ENCODE assay signal across 9 mouse cellular contexts in genomic region chr10:14056584-14057451, GRCm38 (mm10).
A peak's percentile ranks its signal among the peaks of the same experiment; 100 is the strongest.
DNase-seq lines count a peak whose midpoint lies in the region; ATAC-seq and TF ChIP-seq lines count a peak whose summit lies in the region.
"Had no signal": no experiment of that assay in that cellular context is flagged by ENCODE, and none has a peak within 500 bp of the region (broad histone marks: within the 10 kb centered on the region; RNA-seq: fewer than 3 reads in every experiment).

No protein-coding gene starts in this region.

- 70% methylated on average over 8 of the region's 8 CpGs for WGBS in spleen, adult 2 months
- 17% methylated on average over 8 of the region's 8 CpGs for WGBS in hindbrain, embryonic 15.5 days
- WGBS in lung, postnatal 0 days: 46% methylated on average over 8 of the region's 8 CpGs

- no peak overlapping the region for H3K4me2 ChIP-seq in hindbrain, embryonic 15.5 days
- no peak overlapping the region for H3K4me2 ChIP-seq in lung, postnatal 0 days (replicated peaks; ENCODE audit: low read depth, low read length)
- H3K4me2 ChIP-seq: limb, embryonic 13.5 days had no signal

- peak overlapping the region; percentile 73 for H3K27ac ChIP-seq in spleen, adult 2 months (ENCODE audit: insufficient read depth, low read length)
- H3K27ac ChIP-seq in hindbrain, embryonic 15.5 days (replicated peaks): peak overlapping the region; percentile 27; the same call in 1 of the 2 replicates
- no peak overlapping the region for H3K27ac ChIP-seq in lung, postnatal 0 days (ENCODE audit: low read length)
- H3K27ac ChIP-seq: limb, embryonic 13.5 days had no signal

- no peak for TF ChIP-seq EP300 in lung, postnatal 0 days (IDR thresholded peaks at IDR 0.05)

- DNase-seq in spleen, adult 2 months (ENCODE audit: low read depth in 1 of 2, low spot score in 2 of 2): no peak
- DNase-seq in spleen, postnatal 10 days (ENCODE audit: low spot score in 2 of 2): no peak
- DNase-seq in cerebellum, adult 9-10 months: peak; percentile 88
- DNase-seq in gastrocnemius, postnatal 10 days: peak; percentile 76
- DNase-seq in lung, postnatal 0 days (ENCODE audit: low spot score): peak; percentile 45
- peak; percentile 72 for DNase-seq in ovary, postnatal 36 days (ENCODE audit: low spot score)
- DNase-seq in spleen, postnatal 14 days (ENCODE audit: low spot score in 2 of 2): no peak

- H3K36me3 ChIP-seq in spleen, adult 2 months (ENCODE audit: control insufficient read depth, insufficient read depth, low read length): no peaks in the 10 kb centered on the region
- H3K36me3 ChIP-seq in hindbrain, embryonic 15.5 days: no peaks in the 10 kb centered on the region
- no peaks in the 10 kb centered on the region for H3K36me3 ChIP-seq in lung, postnatal 0 days (ENCODE audit: insufficient read depth, low read length)
- H3K36me3 ChIP-seq: limb, embryonic 13.5 days had no signal

- peak; percentile 88 for ATAC-seq in hindbrain, embryonic 15.5 days (ENCODE audit: low FRiP score, low read depth)
- peak; percentile 72 for ATAC-seq in lung, postnatal 0 days

- no peaks in the 10 kb centered on the region for H3K27me3 ChIP-seq in spleen, adult 2 months (ENCODE audit: control insufficient read depth, insufficient read depth, low read length)
- no peaks in the 10 kb centered on the region for H3K27me3 ChIP-seq in hindbrain, embryonic 15.5 days
- no peaks in the 10 kb centered on the region for H3K27me3 ChIP-seq in lung, postnatal 0 days (replicated peaks; ENCODE audit: insufficient read depth, low read length)

- H3K9me3 ChIP-seq in hindbrain, embryonic 15.5 days: no peaks in the 10 kb centered on the region
- H3K9me3 ChIP-seq in lung, postnatal 0 days (ENCODE audit: low read length): no peaks in the 10 kb centered on the region
- H3K9me3 ChIP-seq: limb, embryonic 13.5 days had no signal

- H3K4me3 ChIP-seq in spleen, adult 2 months (ENCODE audit: extremely low read depth, insufficient read depth, insufficient read length): no peak overlapping the region
- no peak overlapping the region for H3K4me3 ChIP-seq in hindbrain, embryonic 15.5 days
- no peak overlapping the region for H3K4me3 ChIP-seq in lung, postnatal 0 days (ENCODE audit: low read depth, low read length)
- H3K4me3 ChIP-seq: limb, embryonic 13.5 days had no signal

- no peak for TF ChIP-seq POLR2A in spleen, adult 2 months (IDR thresholded peaks at IDR 0.05; ENCODE audit: low read depth, low read length)

- no peak for TF ChIP-seq CTCF in spleen, adult 2 months (IDR thresholded peaks at IDR 0.05; ENCODE audit: extremely low read depth, insufficient read depth, insufficient read length, insufficient replicate concordance)
- TF ChIP-seq CTCF in lung, postnatal 0 days (IDR thresholded peaks at IDR 0.05): peak; percentile 20; the same call in 1 of the 2 replicates

- no peak overlapping the region for H3K9ac ChIP-seq in hindbrain, embryonic 15.5 days
- H3K9ac ChIP-seq in lung, postnatal 0 days (replicated peaks; ENCODE audit: low read depth): no peak overlapping the region
- H3K9ac ChIP-seq: limb, embryonic 13.5 days had no signal

- peaks cover 37% of the 10 kb centered on the region for H3K4me1 ChIP-seq in spleen, adult 2 months (ENCODE audit: control insufficient read depth, insufficient read depth, insufficient read length)
- peaks cover 22% of the 10 kb centered on the region for H3K4me1 ChIP-seq in hindbrain, embryonic 15.5 days (replicated peaks)
- peaks cover 14% of the 10 kb centered on the region; the same call in 1 of the 2 replicates for H3K4me1 ChIP-seq in lung, postnatal 0 days (ENCODE audit: insufficient read depth, low read depth, low read length)

Comparison
In these comparisons a context has a peak if more than half of its experiments do, and no peak if none do; other contexts are left out.
1. DNase-seq: peak in cerebellum, adult 9-10 months (single experiment), gastrocnemius, postnatal 10 days (single experiment), lung, postnatal 0 days (single experiment) and ovary, postnatal 36 days (single experiment); none in spleen, adult 2 months (0 of 2), spleen, postnatal 10 days (0 of 2) and spleen, postnatal 14 days (0 of 2).